Mouse (Mus musculus): ENCODE results near the gene Nudt7.

The Nudt7 gene

DNA sequence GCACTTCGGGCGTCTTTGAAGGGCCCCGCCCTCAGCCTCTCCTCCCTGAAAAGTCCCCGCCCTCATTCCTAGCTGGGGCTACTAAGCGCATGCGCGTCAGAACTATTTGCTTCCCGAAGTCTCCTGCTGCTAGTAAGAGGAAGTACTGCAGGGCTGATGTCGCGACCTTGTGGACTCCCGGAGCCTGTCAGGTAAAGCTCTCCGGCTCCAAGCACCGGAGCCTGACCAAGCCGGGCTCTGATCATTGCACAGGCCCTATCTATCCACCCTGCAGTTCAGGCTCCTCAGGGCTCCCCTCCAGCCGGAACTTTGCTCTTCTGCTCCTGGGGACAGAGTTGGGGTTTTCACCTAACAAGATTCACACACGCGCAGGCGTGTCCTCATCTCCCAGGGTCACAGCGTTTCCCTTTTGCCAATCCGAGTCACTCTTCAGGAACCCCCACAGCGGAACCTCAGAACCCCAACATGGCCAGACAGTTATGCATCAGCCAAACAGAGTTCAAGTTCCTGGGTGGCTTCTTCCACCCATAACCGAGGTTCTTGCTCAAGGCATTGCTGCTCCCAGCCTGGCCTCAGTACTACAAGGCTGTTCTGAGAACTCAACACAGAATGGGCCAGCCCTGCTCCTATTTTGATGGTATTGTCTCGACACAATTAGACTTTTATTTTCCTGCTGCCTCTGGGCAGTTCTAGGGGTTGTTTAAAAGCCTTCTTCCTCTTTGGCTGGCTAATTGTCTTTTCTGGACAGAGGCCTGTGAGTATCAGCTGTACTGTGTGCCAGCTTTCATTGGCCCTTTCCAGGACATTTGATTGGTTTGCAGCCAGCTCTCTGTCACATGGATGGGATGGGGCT, at the start of gene Nudt7:
TSS of gene Nudt7 (plus strand) at position 48 of the 853 bp plus-strand sequence.
- peak; percentile 92 for DNase-seq (ENCODE audit: low read depth)

DNA sequence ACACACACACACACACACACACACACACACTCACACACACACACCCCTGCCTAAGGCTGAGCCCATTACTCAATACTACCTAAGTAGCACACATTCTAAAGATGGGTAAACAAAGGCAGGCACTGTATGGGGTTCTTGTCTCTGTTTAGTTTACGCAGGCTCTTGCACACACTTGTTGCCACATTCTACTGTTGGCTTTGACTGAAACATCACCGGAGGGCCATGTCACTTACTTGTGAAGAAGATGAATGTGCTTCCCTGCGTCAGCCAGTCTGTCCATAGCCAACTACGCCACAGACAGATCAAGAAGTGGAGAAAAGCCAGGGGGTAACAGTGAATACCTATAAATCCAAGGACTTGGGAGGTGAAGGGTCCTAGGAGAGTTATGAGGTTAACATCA, 45.4 kb upstream of the Nudt7 start:
- no peak for DNase-seq (ENCODE audit: low read depth)

DNA sequence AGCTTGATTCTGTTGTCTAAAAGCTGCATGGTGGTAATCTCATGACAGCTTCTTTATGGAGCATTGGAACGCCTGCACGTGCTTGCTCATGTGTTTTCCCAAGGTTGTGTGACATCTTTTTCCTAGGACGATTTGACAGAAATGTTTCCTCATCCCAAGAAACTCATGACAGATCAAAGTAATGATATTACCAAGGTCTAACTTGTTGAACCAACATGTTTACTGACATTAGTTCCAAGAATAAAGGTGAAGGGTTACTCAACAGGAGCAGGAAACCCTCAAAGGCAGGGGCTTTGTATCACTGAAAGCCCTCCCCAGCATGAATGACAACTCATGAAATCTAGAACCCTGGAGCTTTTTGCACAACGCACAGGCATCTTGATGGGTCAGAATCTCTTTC, 42.6 kb upstream of the Nudt7 start:
- no peak for DNase-seq (ENCODE audit: low read depth)

DNA sequence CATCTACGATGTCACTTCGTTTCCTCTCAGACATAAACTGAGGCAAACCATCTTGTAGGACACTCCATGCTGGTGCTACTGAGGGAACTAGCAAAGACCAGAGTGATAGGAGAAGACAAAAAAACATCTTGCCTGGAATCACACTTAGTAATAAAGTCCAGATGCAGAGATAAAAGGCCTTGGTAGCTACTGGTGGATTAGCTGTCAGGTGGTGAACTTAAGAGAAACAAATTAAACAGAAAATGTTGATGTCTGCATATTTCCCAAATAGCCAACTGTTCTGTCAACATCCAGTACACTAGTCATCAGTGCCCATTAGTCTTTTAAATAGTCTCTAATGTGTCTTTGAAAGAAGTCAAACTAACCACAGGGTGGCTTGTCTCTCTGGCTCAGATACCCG, 40.0 kb upstream of the Nudt7 start:
- DNase-seq (ENCODE audit: low read depth): no peak

DNA sequence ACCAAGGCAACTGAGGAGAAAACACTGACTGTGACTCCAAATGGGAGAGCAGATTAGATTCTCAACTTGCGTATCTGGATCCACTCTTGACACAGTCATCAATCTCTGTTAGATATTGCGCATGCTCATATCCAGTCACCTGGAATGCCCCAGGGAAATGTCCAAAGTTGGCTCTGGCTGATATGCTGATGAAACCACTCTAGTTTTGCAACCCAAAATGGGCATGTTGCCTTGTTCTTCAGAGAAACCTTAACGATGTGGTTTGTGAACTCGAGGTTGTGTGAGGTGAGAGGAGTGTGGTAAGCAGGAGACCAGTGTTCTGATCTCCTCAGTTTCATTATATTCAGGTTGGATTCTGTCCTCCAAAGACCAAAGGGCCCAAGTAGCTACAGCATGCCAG, 38.8 kb upstream of the Nudt7 start:
- DNase-seq (ENCODE audit: low read depth): peak; percentile 24

DNA sequence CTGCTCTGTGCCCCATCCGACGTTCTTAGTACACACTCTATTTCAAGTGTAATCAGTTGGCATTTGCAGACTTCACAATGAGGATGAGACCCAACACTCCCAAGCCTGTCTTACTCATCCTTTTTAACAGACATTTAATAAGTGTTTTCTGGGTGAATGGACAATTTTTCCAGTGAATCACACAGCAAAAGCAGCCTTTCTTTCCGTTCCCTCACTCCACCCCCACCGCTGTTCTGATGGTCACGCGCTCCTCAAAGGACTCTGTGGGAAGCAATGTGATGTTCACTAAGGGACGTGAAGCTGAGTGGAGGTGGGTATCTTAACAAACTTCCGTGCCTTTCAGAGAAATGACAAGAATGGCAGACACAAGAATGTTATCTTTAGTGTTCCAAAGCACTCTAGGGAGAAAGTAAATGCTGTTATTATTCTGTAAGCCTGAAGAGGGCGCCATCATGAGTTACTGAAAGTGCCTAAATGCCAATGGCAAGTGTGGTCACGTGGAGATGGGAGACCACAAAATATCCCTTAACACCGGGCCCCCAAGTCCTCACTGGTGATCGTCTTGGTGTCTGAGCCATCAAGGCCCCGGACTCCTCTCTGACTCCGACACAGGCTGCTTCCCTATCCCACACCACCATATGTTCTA, 32.7 kb upstream of the Nudt7 start:
- no peak for DNase-seq (ENCODE audit: low read depth)

DNA sequence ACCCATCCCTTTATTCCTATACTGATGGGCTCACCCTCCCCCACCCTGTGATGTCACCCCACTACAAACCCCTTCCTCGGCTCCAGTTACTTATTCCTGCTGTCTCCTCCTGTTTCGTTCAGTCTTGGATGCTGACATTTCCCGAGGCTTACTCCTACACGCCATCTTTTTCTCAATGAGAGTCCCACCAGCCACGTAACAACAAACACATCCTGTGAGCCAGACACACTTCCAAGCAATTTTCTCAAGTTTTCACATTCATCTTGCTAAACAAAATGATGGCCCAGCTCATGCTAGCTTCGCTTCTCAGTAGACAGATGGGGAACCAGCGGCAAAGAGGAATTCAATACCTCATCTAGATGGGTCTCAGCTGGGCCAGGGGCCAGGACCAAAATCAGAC, 30.0 kb upstream of the Nudt7 start:
- no peak for DNase-seq (ENCODE audit: low read depth)

DNA sequence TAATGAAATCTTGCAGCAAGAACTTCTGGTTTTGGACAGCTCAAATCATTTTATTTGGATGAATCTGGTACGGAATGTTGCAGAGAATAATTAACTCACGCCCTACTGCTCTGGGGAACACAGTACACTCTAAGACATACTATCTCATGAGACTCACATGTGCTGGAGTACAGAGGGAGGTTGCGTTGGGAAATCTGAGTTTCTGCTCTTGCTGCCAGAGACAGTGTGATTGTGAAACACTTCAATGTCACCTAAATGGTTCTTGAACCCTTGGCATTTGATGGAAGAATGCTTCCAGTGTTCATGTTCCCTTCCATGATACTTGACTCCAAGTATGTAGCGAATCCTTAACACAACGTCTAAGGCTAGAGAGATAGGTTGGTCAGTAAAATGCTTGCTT, 27.4 kb upstream of the Nudt7 start:
- DNase-seq (ENCODE audit: low read depth): no peak

DNA sequence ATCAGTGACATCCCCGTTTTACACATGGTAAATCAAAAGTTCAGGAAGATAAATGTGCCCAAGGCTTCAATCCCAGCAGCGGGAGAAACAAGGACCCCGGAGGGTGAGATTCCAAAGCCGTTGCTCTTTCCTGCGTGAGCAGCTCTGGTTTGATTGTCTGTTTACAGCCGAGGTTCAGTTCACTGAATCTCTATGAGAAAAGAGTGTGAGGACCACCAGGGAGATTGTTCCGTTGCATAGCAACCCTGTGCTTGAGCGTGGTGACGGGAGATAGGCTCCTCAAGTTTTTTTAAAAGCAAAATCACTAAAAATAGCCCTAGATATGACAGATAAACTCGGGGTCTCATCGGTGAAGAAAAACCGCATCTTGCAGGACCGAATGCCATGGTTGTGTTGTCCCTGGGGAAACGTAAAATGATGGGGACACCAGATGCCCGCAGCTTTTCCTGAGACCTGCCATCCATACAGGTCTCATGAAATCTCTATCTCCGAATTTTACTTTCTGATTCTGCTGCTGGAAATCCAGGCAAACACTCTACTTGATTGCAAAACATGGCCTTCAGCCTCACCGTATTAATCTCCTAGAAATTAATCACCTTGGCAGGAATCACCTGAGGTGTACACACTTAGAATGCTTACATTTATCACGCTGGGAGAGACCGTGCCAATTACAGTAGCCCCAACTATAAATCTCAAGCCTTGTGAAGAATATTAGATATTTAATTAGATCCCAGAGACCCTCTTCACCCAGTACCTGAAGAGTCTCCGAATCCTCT, 23.8 kb upstream of the Nudt7 start:
- no peak for DNase-seq (ENCODE audit: low read depth)

DNA sequence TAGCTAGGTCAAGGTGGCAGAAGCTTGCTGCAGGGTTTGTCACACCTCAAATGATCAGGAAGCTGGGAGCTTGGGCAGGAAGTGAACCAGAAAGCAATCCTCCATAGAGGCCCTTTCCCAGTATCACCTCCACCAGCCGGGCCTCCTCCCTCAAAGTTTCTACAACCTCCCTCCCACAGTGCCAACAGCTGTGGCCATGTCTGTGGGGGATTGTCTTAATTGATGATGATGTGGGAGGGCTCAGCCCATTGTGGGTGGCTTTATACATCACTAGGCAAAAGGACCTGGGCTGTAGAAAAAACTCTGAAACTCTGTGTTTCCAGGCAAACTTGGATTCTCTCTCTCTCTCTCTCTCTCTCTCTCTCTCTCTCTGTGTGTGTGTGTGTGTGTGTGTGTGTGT, 18.3 kb upstream of the Nudt7 start:
- DNase-seq (ENCODE audit: low read depth): no peak

DNA sequence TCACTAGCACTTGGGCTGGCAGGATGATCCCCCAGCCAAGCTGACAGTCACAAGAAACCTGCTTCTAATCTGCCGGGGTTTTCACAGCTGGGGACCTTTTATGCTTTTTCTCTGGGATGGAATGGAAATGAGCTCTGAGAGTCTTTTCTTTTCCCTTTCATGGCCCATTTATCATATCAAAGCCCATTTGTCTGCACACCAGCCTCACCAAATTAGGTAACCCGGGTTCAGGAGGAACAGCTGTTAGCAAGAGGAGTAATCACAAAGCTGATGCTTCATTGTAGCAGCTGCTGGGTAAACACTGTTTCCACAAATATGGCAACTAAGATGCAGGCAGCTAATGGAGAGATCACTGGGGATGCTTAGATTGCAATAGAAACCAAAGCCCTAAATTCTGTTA, 17.3 kb upstream of the Nudt7 start:
- DNase-seq (ENCODE audit: low read depth): no peak

DNA sequence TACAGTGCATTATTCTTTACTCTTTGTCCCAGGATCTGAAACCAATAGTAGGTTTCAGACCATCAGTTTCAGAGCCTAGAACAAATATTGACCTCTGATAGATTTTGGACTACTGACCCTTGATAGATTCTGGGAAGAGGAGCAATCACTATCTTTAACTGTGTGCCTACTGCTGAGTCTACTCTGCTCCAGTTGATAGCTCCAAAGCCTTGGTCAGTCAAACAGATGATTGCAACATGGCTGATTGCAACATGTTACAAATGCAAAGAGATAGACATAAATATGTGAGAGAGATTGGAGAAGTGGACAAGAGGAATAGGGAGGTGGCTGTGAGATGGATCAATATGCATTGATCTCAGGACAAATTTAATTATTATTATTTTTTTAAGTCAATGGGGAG, 15.9 kb upstream of the Nudt7 start:
- DNase-seq (ENCODE audit: low read depth): no peak

DNA sequence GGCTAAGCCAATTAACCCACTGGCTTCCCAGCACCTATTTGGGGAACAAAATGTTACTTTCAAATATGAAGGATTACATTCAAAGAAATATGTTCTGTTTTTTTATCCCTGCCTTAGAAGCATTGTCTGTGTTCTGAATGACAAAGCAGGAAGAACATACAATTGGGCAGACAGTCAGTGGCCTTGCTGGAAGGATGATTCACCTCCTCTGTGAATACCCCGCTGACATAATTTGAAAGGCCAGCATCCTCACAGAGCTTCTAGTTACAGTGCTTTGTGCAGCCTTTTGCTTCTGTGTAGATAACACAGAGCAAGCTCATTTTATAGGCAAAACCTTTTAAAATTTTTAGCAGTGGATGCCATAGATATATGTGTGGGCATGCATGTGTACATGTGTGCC, 11.6 kb upstream of the Nudt7 start:
- no peak for DNase-seq (ENCODE audit: low read depth)

DNA sequence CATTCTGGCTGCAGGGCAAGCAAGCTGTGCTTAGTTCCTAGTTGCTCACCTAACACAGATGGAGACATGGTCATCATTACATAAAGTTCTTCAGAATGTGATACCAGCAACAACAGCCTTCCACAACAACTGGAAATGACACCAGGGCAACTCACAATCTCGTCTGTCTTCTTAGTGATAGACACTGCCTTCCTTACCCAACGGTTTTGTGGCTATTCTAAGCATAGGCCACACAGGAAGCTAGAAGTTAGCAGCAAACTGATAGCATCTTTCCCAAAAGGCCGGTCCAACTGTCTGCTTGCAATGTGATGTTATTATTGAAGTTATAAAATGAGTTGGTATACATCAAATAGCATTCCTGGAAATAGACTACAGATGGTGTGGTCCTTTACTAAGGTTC, 9.7 kb upstream of the Nudt7 start:
- DNase-seq (ENCODE audit: low read depth): no peak

DNA sequence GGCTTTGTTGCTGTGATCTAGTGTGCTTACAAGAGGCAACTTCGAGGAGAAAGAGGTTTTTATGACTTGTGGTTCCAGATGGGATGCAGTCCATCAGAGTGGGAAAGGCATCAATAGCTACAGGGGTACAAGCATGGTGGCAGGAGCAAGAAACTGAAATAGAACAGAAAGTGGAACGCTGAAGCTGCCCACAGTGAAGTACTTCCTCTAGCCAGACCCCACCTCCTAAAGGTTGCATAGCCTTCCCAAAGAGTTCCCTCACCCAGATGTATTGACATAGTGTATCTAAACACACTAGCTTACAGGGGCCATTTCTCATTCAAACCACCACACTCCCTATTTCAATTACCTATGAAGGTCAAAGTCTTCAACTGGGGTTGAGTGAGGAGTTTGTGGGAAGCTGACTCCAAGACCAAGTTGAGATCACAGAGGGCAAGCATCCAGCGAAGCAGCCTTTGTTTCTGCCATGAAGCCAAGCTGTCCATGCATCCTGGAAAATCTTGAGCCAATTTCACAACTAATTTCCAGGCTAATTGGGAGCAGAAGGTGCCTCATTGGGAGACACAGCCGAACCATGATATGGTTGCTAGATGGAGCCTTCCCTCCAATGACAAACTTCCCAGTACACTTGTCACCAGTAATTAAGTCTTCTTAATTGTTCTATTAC, 9.1 kb upstream of the Nudt7 start:
- no peak for DNase-seq (ENCODE audit: low read depth)

DNA sequence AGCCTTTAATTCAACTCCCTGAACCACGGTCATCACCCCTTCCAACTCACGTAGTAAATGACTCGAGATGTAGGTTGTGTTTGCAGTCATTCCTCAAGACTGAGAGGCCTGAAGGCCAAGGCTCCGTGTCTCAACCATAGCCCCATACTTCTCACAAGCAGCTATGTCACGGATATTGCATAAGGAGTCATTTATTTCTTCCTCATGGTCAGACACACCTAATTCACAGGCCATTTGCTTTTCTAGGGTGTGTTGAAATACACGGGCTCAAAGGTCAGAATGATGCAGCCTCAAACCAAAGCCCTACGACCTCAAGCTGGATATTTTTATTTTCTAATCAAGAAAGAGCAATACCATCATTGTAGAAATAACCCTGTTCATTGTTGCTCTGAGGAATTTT, 2.5 kb upstream of the Nudt7 start:
- no peak for DNase-seq (ENCODE audit: low read depth)

DNA sequence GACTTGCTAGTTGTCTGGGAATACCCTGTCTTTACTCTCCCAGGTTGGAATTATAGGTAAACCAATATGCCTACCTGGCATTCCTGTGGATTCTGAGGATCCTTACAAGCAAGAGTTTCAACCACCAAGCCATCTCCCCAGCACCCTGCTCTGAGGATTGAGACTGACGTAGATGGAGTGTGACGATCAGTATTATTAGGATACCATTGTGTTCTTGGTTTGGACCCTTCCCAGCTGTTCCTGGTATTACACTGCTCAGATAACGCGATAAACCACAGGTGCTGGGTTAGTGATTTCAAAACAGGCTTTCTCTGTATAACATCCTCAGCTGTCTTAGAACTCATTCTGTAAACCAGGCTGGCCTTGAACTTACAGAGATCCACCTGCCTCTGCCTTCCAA, 1.9 kb upstream of the Nudt7 start:
- DNase-seq (ENCODE audit: low read depth): no peak

DNA sequence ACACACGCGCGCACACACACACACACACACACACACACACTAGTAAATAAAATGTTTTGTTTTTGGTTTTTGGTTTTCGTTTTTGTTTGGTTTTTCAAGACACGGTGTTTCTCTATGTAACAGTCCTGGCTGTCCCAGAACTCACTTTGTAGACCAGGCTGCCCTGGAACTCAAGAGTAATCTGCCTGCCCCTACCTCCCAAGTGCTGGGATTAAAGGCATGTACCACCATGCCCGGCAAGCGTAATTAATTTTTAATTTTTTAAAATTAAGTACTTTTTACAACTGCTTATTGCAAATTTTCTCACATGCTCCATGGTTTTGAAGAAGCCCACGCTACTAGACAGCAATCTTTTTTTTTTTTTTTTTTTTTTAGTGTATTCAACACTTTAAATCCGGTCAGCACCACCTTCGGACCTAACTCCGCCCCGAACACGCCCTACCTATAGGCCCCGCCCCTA, 277 bp upstream of the Nudt7 start:
- DNase-seq (ENCODE audit: low read depth): no peak

DNA sequence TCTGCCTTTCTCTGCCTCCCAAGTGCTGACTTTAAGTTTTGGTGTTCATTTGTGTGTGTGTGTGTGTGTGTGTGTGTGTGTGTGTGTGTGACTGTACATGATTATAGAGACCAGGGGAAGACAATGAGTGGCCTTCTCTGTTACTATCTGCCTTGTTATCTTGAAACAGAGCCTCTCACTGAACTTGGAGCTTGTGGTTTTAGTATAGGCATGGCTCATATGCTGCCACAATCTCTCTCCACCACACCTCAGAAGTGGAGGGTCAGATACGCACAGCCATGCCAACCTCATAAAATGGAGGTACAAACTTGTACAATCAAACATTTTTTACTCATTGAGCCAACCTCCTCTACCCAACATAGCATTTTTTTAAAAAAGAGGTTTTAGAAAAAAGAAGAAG, 3.4 kb downstream of the Nudt7 start:
- DNase-seq (ENCODE audit: low read depth): no peak

DNA sequence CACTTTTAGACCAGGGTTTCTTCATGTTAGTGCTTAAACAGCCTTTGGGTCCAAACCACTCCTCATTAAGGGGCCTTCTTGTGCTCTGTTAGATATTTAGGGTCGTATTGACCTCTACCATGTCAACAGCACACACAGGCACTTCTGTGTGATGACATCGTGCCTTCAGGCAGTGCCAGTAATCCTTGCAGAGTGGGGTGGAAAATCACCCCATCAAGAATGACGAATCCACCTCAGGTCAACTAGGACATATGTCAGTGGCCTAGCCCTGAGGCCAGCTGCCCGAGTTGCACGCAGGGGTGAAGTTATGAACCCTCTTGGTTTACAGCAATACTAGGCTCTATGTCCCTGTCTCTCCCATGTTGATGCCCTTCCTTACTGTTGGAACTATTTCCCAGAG, 3.8 kb downstream of the Nudt7 start:
- DNase-seq (ENCODE audit: low read depth): no peak

DNA sequence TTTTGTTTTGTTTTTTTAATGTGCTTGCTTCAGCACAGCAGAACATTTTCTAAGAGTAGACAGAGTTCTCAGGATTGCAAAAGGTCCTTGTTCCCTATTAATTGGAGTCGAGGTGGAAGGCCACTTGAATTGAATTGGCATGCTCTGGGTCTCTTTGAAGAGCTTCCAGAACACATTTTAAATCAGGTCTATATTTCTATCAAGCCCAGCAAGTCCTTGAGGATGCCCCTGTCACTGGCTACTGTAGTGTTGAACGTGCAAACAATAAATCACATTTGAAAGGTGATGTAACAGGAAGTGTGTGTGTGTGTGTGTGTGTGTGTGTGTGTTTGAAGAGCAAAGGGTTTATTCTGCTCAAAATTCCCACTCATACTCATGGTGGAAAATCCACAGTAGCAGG, 7.1 kb downstream of the Nudt7 start:
- DNase-seq (ENCODE audit: low read depth): no peak

DNA sequence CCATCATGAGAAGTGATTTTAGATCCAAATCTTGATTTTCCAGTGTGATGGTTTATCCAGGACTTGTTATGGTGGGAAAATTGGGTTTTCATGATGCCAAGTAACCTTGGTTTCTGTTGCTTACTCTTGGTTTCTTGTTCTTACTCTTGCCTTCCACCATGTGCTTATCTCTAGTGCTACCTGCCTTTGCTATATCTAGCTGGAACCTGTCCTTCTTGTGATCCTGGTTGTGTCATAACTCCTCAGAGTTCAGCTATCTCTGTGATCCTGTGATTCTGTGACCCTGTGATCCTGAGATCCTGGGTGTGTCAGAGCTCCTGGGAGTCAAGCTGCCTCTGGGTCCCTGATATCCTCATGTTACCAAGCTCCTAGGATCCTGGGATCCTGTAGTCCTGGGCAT, 8.8 kb downstream of the Nudt7 start:
- DNase-seq (ENCODE audit: low read depth): no peak

Data from fibroblast of lung, adult 2 months (primary cell).